Mouse (Mus musculus): ENCODE results near the gene Thnsl1. TPM values are rescaled to one million over a fixed set of nuclear protein-coding genes. Genes with fewer than 3 reads are reported as not detected.
A peak's percentile ranks its signal among the peaks of the same experiment; 100 is the strongest.
"Not testable (repeated sequence)": the region's sequence is repeated elsewhere in the genome, so short reads cannot be mapped to it uniquely, and the experiment has no call there.

Thnsl1 gene
- polyA plus RNA-seq, 1 experiment from 2014 or later, result 22.2 TPM

DNA sequence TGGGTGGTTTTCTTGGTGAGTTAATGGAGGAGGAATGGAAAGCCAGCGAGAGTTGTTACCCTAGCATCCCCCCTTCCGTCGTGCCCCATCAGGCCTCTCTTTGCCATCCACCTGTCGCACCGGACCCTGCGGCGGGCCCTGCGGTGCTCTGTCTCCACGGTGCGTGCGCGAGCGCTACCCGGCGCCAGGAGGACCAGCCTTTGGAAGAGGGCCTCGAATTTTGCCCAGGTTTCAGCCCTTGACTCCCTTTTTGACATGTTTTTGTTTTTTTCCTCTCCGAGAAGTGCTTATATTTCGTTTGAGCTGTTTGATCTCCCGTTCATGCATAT, 271 bp downstream of the Thnsl1 start:
- H3K36me3 ChIP-seq, result no peaks in the 10 kb centered on the region
- peaks cover 25% of the 10 kb centered on the region for H3K4me1 ChIP-seq (replicated peaks)
- under 1% methylated on average over 19 of the region's 19 CpGs for WGBS
- peak overlapping the region; percentile 85 for H3K27ac ChIP-seq
- H3K4me2 ChIP-seq (replicated peaks), result peak overlapping the region; percentile 80
- H3K9ac ChIP-seq (replicated peaks), result peak overlapping the region; percentile 80
- no peaks in the 10 kb centered on the region for H3K9me3 ChIP-seq
- peak; percentile 95 for ATAC-seq
- H3K27me3 ChIP-seq, result no peaks in the 10 kb centered on the region
- H3K4me3 ChIP-seq (replicated peaks), result peak overlapping the region; percentile 68

DNA sequence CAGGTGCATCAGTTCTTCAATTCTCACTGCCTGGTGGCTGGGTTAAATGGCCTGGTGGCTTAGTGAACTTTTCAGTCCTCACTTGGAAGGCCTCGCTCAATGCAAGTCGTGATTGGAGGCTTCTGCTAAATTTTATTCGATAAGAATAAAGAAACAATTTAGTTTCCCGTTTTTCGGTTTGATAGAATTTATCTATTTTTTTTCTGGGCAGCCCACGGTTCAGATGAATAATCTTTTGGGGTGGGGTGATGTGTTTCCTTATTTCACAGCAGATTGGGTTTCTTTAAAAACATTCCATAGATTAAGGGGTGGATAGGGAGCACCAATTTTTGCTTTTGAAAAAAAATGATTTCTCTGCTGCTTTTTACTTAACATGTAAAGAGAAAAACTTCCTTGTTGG, 754 bp downstream of the Thnsl1 start:
- 46% methylated on average over 6 of the region's 6 CpGs for WGBS

DNA sequence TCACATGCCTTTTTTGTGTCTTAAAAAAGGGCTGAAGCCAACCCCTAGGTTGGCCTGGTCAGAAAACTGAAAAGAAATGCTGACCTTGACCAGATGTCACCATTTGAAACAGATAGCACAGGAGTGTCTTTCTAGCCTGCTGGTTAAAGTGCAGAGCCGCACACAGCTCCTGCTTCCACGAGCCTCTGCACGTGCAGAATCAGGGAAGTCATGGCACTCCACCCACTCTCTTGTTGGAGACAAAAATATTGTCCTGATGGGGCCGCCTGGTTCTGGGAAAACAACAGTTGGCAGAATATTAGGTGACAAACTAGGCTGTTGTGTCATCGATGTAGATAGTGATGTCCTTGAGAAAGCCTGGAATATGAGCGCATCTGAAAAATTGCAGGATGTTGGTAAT, 5.8 kb downstream of the Thnsl1 start:
- 89% methylated on average over 6 of the region's 6 CpGs for WGBS
- ATAC-seq, result no peak
- no peak overlapping the region for H3K4me2 ChIP-seq (replicated peaks)
- H3K4me1 ChIP-seq (replicated peaks), result peaks cover 17% of the 10 kb centered on the region
- H3K36me3 ChIP-seq, result peaks cover 38% of the 10 kb centered on the region
- H3K9me3 ChIP-seq, result no peaks in the 10 kb centered on the region
- no peak overlapping the region for H3K4me3 ChIP-seq (replicated peaks)
- no peak overlapping the region for H3K9ac ChIP-seq (replicated peaks)
- no peak overlapping the region for H3K27ac ChIP-seq
- no peaks in the 10 kb centered on the region for H3K27me3 ChIP-seq

More for the DNA sequence above, 754 bp downstream of the Thnsl1 start:
- Histone ChIP-seq H3K9me3 (no peaks in the 10 kb centered on the region), H3K27ac (0 out of 2 replicates have a peak overlapping the region, but pooled peaks have one; percentile 85), H3K27me3 (no peaks in the 10 kb centered on the region), H3K9ac (replicated peaks) (peak overlapping the region; percentile 80), H3K36me3 (peaks cover 2% of the 10 kb centered on the region), H3K4me2 (replicated peaks) (peak overlapping the region; percentile 80), H3K4me1 (replicated peaks) (peaks cover 25% of the 10 kb centered on the region), H3K4me3 (replicated peaks) (peak overlapping the region; percentile 68)
- no peak; the same call in 1 of the 2 replicates for ATAC-seq

DNA sequence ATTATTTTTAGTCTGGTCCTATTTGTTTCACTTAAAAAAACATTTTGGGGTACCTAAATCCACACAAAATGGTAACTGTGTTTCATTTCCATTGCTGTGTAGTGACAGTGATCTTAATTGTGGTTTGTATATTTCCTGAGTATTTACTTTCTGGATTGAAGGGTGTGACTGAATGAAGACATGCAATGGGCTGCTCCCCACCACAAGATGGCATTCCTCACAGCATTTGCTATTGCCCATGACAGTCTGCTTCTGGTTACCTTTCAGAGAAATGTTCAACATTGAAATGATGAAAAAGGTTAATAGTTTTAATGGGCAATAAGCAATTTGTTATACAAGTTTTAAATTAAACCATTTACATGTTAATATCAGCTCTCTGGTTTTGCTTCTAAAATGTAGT, 8.8 kb downstream of the Thnsl1 start:
- H3K4me3 ChIP-seq (replicated peaks), result no peak overlapping the region
- no peaks in the 10 kb centered on the region for H3K27me3 ChIP-seq
- H3K9ac ChIP-seq (replicated peaks), result no peak overlapping the region
- ATAC-seq, result no peak
- no peak overlapping the region for H3K4me2 ChIP-seq (replicated peaks)
- H3K4me1 ChIP-seq (replicated peaks), result no peaks in the 10 kb centered on the region
- no peak overlapping the region for H3K27ac ChIP-seq
- H3K9me3 ChIP-seq, result no peaks in the 10 kb centered on the region
- H3K36me3 ChIP-seq, result peaks cover 49% of the 10 kb centered on the region

DNA sequence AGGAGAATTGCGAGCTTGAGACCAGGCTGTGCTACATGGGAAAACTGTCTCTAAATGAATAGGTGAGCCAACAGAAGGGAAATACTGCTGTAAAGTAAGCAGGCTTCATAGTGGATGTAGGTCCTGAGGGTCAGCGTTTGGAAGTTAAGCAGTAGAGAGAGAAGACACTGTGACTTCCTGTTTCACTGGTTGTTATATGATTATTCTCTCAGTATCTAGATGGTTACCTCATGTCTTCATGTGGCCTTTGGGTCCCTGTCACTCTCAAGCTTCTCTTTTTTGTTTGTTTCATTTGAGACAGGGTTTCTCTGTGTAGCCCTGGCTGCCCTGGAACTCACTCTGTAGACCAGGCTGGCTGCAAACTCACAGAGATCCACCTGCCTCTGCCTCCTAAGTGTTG, 9.8 kb downstream of the Thnsl1 start:
- Histone ChIP-seq H3K36me3 (peaks cover 49% of the 10 kb centered on the region), H3K4me1 (replicated peaks) (no peaks in the 10 kb centered on the region), H3K9me3 (no peaks in the 10 kb centered on the region), H3K4me3 (replicated peaks) (no peak overlapping the region), H3K27me3 (no peaks in the 10 kb centered on the region), H3K27ac (no peak overlapping the region), H3K4me2 (replicated peaks) (no peak overlapping the region), H3K9ac (replicated peaks) (no peak overlapping the region)
- 98% methylated on average over 2 of the region's 2 CpGs for WGBS
- no peak for ATAC-seq

DNA sequence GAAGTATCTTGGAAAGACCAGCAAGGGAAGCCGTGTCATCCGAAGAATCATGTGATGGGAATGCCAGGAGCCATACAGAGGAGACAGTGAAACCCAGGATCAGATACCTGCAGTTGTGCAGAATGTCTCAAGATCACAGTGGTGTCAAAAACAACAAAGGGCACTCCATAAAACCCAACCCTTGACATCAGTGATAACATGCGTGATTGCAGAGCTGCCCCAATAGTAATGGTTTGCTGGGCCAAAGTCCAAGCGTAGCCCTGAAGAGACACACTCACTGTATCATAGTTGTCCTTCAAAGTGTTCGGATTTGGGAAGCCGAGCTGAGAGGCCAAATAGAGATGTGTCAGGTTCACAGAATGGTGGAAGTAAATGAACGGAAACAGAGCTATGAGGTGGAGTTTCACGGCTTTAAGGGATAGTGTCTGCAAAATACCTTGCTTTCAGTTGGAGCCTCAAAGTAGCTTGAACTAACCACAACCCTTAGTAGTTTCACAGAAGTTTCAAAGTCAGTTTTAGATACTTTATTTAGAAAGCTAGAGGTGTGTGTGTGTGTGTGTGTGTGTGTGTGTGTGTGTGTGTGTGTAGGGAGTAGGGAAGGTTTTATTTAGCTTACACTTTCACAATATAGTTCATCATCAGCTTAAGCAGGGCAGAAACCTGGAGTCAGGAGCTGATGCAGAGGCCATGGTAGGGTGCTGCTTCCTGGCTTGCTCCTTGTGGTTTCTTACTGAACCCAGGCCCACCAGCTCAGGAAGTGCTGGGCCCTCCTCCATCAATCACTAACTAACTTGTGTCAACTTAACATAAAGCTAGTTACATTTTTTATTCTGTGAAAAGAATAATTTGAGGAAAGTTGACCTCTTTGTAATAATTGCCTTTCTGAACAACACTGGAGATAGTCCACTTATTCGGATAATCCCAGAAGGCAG, 17.2 kb downstream of the Thnsl1 start:
- Histone ChIP-seq H3K9me3 (no peaks in the 10 kb centered on the region), H3K4me1 (replicated peaks) (no peaks in the 10 kb centered on the region), H3K36me3 (no peaks in the 10 kb centered on the region; the same call in 1 of the 2 replicates), H3K9ac (replicated peaks) (no peak overlapping the region), H3K4me3 (replicated peaks) (no peak overlapping the region), H3K27me3 (no peaks in the 10 kb centered on the region), H3K4me2 (replicated peaks) (no peak overlapping the region), H3K27ac (no peak overlapping the region)
- no peak for ATAC-seq
- WGBS, result 94% methylated on average over 9 of the region's 9 CpGs

DNA sequence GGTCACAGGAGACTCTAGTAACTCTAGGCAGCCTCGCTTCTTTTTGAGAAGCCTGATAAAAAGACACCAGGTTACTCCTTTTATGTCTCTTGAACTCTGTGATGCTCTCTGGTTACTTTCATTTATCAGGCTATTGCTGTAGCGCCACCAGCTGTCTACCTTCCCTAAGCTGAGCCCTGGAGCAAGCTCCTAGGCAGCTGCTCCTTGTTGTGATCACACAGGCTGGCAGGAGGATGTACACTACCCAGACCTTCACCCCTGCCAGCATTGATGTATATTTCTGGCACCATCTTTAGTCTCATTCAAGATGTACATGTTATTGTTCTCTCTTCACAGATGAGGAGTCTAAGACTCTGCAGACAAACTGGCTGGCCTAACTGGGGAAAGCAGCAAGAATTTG, 24.8 kb downstream of the Thnsl1 start:
- H3K27me3 ChIP-seq, result no peaks in the 10 kb centered on the region
- H3K4me3 ChIP-seq (replicated peaks), result no peak overlapping the region
- no peaks in the 10 kb centered on the region; the same call in 1 of the 2 replicates for H3K36me3 ChIP-seq
- no peak overlapping the region for H3K4me2 ChIP-seq (replicated peaks)
- no peaks in the 10 kb centered on the region for H3K9me3 ChIP-seq
- ATAC-seq, result no peak
- H3K9ac ChIP-seq (replicated peaks), result no peak overlapping the region
- no peaks in the 10 kb centered on the region for H3K4me1 ChIP-seq (replicated peaks)
- 64% methylated on average over 2 of the region's 2 CpGs for WGBS
- H3K27ac ChIP-seq, result no peak overlapping the region

DNA sequence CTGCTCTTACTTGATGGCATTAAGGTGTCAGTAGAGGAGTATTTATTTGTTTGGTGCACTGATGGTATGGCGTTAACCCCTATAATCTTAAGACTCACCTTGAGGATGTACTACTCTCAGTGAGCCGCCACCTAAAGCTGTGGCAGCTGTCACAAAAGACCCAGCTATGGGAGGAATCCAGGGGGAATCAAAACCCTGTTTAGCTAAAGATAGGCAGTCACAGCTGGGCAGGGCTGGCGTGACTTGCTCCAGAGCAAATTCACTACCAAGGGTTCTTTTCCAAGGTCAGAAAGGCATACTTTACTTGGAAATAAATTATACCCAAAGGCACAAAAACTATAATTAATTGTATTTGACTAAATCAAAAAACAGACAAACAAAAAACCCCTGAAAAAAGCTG, 25.6 kb downstream of the Thnsl1 start:
- 83% methylated on average over 3 of the region's 3 CpGs for WGBS
- no peaks in the 10 kb centered on the region for H3K9me3 ChIP-seq
- no peak overlapping the region for H3K4me2 ChIP-seq (replicated peaks)
- no peaks in the 10 kb centered on the region for H3K36me3 ChIP-seq
- H3K9ac ChIP-seq (replicated peaks), result no peak overlapping the region
- no peaks in the 10 kb centered on the region for H3K27me3 ChIP-seq
- H3K27ac ChIP-seq, result no peak overlapping the region
- ATAC-seq, result no peak
- H3K4me1 ChIP-seq (replicated peaks), result no peaks in the 10 kb centered on the region
- no peak overlapping the region for H3K4me3 ChIP-seq (replicated peaks)

DNA sequence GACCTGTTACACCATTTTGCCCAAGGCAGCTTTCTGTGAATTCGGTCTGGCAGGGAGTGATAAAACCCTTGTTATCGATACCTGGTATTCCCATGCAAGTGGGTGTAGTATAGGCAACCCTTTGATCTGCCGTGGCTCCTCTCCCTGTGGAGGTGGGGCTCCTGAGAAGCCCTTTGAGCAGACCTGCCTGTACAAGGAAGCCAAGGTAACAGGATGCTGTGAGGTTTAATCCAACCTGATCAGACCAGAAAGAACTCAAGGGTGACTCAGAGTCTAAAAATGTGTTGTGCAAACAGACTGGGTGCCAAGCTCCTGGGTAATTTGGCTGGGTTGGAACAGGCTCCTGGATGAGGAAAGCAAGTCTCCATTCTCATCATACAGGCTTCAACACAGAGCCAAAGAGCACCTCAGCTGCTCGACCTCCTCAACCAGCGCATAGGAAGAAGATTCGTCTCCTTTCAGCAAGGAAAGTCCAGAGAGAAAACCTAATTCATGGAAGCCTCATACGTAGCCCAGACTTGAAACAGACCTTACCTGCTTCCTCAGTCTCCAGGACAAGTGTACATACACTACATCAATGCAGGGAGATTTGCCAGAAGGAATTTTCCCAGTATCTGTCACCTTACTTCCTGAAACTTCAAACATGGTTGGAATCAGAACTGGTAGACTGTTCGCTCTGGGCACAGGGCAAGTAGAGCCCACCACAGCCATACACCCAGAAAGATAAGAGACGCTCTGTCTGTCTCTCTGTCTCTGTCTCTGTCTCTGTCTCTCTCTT, 29.5 kb downstream of the Thnsl1 start:
- Histone ChIP-seq H3K4me1 (replicated peaks) (no peaks in the 10 kb centered on the region), H3K9me3 (no peaks in the 10 kb centered on the region), H3K4me3 (replicated peaks) (no peak overlapping the region), H3K4me2 (replicated peaks) (no peak overlapping the region), H3K36me3 (no peaks in the 10 kb centered on the region), H3K27ac (no peak overlapping the region), H3K27me3 (no peaks in the 10 kb centered on the region), H3K9ac (replicated peaks) (no peak overlapping the region)
- no peak for ATAC-seq
- 86% methylated on average over 9 of the region's 9 CpGs for WGBS

DNA sequence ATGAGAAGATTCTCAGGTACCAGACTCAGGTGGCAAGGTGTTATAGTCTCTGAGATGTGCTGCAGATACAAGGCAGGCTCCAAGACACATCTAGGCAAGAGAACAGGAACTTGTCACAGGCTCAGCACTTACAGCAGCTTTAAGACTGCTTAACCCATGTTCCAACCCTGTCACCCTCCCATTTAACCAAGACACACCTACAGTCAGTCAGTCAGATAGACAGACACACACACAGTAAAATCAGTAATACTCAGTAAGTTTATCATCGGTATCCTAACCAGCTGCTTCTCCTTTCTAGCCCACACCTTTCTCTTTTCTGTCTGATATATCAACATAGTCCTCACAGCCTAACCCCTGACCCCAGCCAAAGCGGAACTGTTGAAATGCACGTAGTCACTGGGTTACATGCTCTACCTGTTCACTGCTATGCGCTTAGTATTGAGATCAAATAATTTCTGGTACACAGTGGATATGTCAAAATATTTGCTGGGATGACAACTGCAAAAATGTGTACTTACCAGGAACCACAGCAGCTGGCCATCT, 30.4 kb downstream of the Thnsl1 start:
- Histone ChIP-seq H3K9me3 (no peaks in the 10 kb centered on the region), H3K27ac (no peak overlapping the region), H3K36me3 (no peaks in the 10 kb centered on the region), H3K4me3 (replicated peaks) (no peak overlapping the region), H3K9ac (replicated peaks) (no peak overlapping the region), H3K4me2 (replicated peaks) (no peak overlapping the region), H3K4me1 (replicated peaks) (no peaks in the 10 kb centered on the region), H3K27me3 (no peaks in the 10 kb centered on the region)
- 93% methylated on average over 4 of the region's 4 CpGs for WGBS
- no peak for ATAC-seq

DNA sequence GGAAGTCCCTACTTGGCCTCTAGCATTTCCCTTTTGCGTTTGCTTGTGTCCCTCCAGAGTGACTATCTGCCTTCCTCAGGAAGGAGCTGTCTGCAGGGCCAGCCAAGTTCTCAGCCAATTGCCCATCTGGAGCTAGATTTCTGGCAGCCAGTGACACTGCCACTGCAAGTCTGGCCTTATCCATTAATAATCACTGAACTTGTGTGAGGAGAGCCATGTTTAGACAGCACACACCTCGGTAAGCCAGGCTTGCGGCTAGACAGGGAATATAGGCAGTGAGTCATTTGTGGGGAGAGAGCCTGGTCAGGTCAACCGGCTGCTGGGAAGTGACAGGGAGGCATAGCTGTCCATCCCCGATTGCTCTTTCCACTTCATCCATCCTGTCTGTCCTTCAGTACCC, 31.3 kb downstream of the Thnsl1 start:
- Histone ChIP-seq H3K4me1 (replicated peaks) (no peaks in the 10 kb centered on the region), H3K4me3 (replicated peaks) (no peak overlapping the region), H3K4me2 (replicated peaks) (no peak overlapping the region), H3K9me3 (no peaks in the 10 kb centered on the region), H3K27me3 (no peaks in the 10 kb centered on the region), H3K27ac (no peak overlapping the region), H3K36me3 (no peaks in the 10 kb centered on the region), H3K9ac (replicated peaks) (no peak overlapping the region)
- no peak for ATAC-seq
- 80% methylated on average over 5 of the region's 5 CpGs for WGBS

DNA sequence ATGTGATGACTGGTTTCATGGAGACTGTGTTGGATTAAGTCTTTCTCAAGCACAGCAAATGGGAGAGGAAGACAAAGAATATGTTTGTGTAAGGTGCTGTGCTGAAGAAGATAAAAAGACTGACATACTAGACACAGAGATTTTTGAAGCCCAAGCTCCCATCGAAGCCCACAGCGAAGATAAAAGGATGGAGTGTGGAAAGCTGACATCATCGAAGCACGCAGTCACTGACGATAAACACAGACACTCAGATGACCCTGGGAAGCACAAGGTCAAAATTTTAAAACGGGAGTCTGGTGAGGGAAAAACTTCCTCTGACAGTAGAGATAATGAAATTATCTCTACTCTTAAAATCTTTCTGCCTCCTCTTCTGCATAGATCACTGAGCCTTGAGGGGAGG, 38.6 kb downstream of the Thnsl1 start:
- not testable (repeated sequence) for H3K27me3 ChIP-seq; H3K4me1 ChIP-seq (replicated peaks); H3K27ac ChIP-seq; H3K4me3 ChIP-seq (replicated peaks); H3K9ac ChIP-seq (replicated peaks); H3K36me3 ChIP-seq; H3K4me2 ChIP-seq (replicated peaks); H3K9me3 ChIP-seq; ATAC-seq
- 83% methylated on average over 4 of the region's 6 CpGs for WGBS

Measured in midbrain, embryonic 13.5 days (tissue).